Mouse (Mus musculus): ENCODE data around the gene Gng13.

DNA sequence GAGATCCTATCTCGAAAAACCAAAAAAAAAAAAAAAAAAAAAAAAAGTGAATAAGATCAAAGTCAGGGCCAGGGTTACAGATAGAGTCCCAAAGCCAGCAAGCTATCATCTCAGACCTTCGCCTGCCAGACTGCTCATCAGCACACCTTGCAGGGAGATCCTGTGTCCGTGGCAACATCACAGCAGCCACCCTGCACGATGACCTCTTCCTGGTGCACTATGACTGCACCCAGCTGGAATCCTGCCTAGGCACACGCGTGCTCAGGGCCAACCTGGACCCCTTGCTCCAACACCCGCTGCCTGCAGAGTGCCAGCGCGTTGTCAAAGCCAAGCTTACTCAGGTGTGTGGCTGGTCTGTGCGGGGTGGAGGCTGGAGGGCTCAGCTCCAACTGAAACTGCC is 27.3 kb downstream of the Gng13 start:
- TF ChIP-seq POLR2A (IDR thresholded peaks at IDR 0.05; ENCODE audit: extremely low read depth, insufficient read depth, low read length) (no peak), CTCF (IDR thresholded peaks at IDR 0.05; ENCODE audit: low read depth, low read length) (no peak)

Measured in liver, adult 2 months (tissue).